Mouse (Mus musculus): ENCODE measurements around the gene Wrnip1. TPM values are rescaled to one million over a fixed set of nuclear protein-coding genes. Genes with fewer than 3 reads are reported as not detected.

Gene Wrnip1
- 14.5 and 15.6 TPM in 2 replicates for polyA plus RNA-seq (2015; fragmentation: Nextera tagmentation; extraction: Ambion mirVana)

DNA sequence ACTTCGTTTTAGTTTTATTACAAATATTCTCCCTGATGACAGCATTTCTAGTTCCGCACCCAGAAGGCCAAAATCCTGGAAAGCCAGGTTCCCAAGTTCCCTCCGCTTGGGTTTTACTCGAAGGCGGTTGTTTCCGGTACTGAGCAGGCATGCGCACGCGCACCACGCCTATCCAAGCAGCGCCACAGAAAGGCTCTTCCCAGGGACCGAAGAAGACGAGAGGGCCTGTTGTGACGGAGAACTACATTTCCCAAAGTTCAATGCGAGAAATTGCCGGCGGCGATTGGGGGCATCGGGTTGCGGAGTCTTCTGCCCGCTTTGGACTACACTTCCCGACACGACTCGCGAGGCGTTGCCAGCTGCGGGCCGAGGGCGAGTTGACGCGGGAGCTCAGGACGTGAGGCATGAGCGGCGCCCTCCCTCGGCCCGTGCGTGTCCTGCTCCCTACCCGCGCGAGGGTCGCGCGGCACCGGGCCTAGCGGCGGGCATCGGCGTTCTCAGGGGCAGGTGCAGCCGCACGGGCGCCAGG is at the start of gene Wrnip1:
Wrnip1 (plus strand) TSS at position 346 of the 529 bp plus-strand sequence.
- Histone ChIP-seq H3K4me2 (replicated peaks; ENCODE audit: low read depth) (peak within 1 kb of the TSS; percentile 76), H3K36me3 (ENCODE audit: control insufficient read depth, insufficient read depth) (peaks cover 6% of the 10 kb centered on the region), H3K27me3 (replicated peaks; ENCODE audit: control insufficient read depth, insufficient read depth, low read length) (no peaks in the 10 kb centered on the region), H3K9me3 (ENCODE audit: control insufficient read depth) (no peaks in the 10 kb centered on the region), H3K9ac (ENCODE audit: low read depth, low read length) (peak within 1 kb of the TSS; percentile 72), H3K4me1 (replicated peaks; ENCODE audit: control insufficient read depth, insufficient read depth, low read length) (no peaks in the 10 kb centered on the region), H3K27ac (ENCODE audit: low read depth, low read length) (peak within 1 kb of the TSS; percentile 74), H3K4me3 (ENCODE audit: low read depth, low read length) (peak within 1 kb of the TSS; percentile 75)
- ATAC-seq = peak; percentile 95
- TF ChIP-seq CTCF (IDR thresholded peaks at IDR 0.05; ENCODE audit: low read depth) = peak; percentile 74
- under 1% methylated on average over 51 of the region's 51 CpGs for WGBS

DNA sequence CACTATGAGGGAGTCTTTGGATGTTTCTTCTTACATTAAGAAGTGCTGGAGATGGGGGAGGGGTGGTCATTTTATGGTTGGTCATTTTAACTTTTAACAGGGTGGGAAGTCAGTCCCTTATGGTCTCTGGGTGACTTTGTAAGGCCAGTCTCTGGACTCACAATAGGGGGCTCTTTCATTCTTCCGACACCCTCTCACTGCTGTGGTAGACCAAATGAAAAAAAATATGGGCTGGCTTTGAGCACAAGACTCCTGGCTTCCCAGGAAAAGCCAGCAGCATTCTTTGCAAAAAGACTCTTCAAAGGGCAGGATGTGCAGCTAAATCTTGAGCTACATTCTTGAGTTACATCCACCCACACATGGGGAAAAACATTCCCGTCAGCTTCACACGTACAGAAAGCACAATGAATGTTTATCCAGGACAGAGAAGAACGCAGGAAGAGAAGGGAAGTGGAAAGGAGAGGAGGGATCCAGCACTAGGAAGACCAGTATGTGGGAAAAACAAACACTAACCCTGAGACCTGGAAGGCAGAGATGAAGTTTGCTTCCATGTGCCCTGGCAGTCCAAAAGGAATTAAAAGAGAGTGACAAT is 49.7 kb upstream of the Wrnip1 start:
- H3K4me3 ChIP-seq (ENCODE audit: low read depth, low read length) = no peak overlapping the region
- H3K27me3 ChIP-seq (replicated peaks; ENCODE audit: control insufficient read depth, insufficient read depth, low read length) = no peaks in the 10 kb centered on the region
- no peak overlapping the region for H3K9ac ChIP-seq (ENCODE audit: low read depth, low read length)
- H3K27ac ChIP-seq (ENCODE audit: low read depth, low read length) = no peak overlapping the region
- no peak overlapping the region for H3K4me2 ChIP-seq (replicated peaks; ENCODE audit: low read depth)
- ATAC-seq = no peak
- WGBS = 38% methylated on average over 4 of the region's 4 CpGs
- H3K9me3 ChIP-seq (ENCODE audit: control insufficient read depth) = no peaks in the 10 kb centered on the region
- no peaks in the 10 kb centered on the region for H3K36me3 ChIP-seq (ENCODE audit: control insufficient read depth, insufficient read depth)
- H3K4me1 ChIP-seq (replicated peaks; ENCODE audit: control insufficient read depth, insufficient read depth, low read length) = no peaks in the 10 kb centered on the region
- TF ChIP-seq CTCF (IDR thresholded peaks at IDR 0.05; ENCODE audit: low read depth) = no peak

DNA sequence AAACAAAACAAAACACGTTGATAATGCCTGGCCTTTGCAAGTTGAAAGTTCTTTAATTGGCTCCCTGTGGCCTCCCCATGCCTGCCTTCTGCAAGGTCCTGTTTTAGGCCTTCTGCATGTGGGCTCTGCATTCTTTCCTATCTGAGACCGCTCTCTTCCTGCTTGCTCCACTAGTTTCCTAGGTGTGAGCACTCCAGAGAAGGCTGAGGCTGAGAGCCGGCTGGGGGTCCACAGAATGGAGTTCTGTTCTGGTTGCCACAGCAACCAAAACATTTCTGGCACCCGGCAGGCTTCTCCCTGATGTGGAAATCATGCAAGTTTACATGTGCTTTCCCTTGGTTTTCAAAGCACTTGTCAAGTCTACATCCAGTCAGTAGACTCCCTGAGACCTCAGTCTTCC is 42.8 kb upstream of the Wrnip1 start:
- Histone ChIP-seq H3K9me3 (ENCODE audit: control insufficient read depth) (no peaks in the 10 kb centered on the region), H3K27me3 (replicated peaks; ENCODE audit: control insufficient read depth, insufficient read depth, low read length) (no peaks in the 10 kb centered on the region), H3K4me3 (ENCODE audit: low read depth, low read length) (no peak overlapping the region), H3K9ac (ENCODE audit: low read depth, low read length) (no peak overlapping the region), H3K27ac (ENCODE audit: low read depth, low read length) (no peak overlapping the region), H3K36me3 (ENCODE audit: control insufficient read depth, insufficient read depth) (no peaks in the 10 kb centered on the region), H3K4me1 (replicated peaks; ENCODE audit: control insufficient read depth, insufficient read depth, low read length) (no peaks in the 10 kb centered on the region), H3K4me2 (replicated peaks; ENCODE audit: low read depth) (no peak overlapping the region)
- WGBS = 41% methylated on average over 4 of the region's 4 CpGs
- no peak for TF ChIP-seq CTCF (IDR thresholded peaks at IDR 0.05; ENCODE audit: low read depth)
- no peak for ATAC-seq

DNA sequence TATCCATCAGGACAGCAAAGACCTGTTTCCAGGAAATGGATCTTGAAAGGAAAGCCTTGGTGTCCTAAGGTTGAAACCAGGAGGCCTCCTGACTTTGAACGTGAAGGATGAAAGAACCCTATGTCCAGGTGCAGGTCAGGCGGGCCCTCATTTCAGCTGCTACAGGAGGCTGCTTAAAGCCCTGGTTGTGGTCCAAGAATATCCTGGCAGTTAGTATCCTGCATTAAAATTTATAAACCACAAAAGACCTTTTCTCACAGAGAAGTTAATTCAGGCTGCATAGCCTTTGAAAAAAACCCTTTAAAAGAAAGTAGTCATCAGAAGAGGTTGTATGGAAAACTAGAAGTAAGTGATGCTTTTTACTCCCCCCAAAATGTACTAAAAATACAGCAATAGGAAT is 41.0 kb upstream of the Wrnip1 start:
- Histone ChIP-seq H3K36me3 (ENCODE audit: control insufficient read depth, insufficient read depth) (no peaks in the 10 kb centered on the region), H3K9me3 (ENCODE audit: control insufficient read depth) (no peaks in the 10 kb centered on the region), H3K4me3 (ENCODE audit: low read depth, low read length) (no peak overlapping the region), H3K4me1 (replicated peaks; ENCODE audit: control insufficient read depth, insufficient read depth, low read length) (no peaks in the 10 kb centered on the region), H3K27me3 (replicated peaks; ENCODE audit: control insufficient read depth, insufficient read depth, low read length) (no peaks in the 10 kb centered on the region), H3K4me2 (replicated peaks; ENCODE audit: low read depth) (no peak overlapping the region), H3K9ac (ENCODE audit: low read depth, low read length) (no peak overlapping the region), H3K27ac (ENCODE audit: low read depth, low read length) (no peak overlapping the region)
- no peak for ATAC-seq
- TF ChIP-seq CTCF (IDR thresholded peaks at IDR 0.05; ENCODE audit: low read depth) = no peak
- 80% methylated on average over 2 of the region's 2 CpGs for WGBS

DNA sequence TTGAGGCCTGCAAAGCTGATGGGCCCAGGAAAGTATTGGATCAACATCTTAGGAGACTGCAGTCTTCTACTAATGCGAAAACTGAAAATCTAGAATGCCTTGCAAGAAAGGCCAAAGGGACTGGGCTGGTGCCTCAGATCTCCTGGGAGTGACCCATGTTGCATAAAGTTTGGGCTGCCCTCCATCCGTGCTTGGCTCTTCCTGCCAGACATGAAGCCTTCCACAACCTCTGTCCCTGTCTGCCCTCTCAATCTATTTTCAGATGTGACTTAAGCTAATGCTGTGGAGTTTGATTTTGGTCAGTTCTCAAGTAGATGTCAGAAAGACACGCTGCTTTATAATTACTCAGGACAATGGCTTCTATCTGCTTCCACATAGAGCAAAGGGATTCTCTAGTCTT is 38.7 kb upstream of the Wrnip1 start:
- TF ChIP-seq CTCF (IDR thresholded peaks at IDR 0.05; ENCODE audit: low read depth) = no peak
- Histone ChIP-seq H3K4me1 (replicated peaks; ENCODE audit: control insufficient read depth, insufficient read depth, low read length) (no peaks in the 10 kb centered on the region), H3K9me3 (ENCODE audit: control insufficient read depth) (no peaks in the 10 kb centered on the region), H3K36me3 (ENCODE audit: control insufficient read depth, insufficient read depth) (no peaks in the 10 kb centered on the region), H3K27me3 (replicated peaks; ENCODE audit: control insufficient read depth, insufficient read depth, low read length) (no peaks in the 10 kb centered on the region), H3K4me2 (replicated peaks; ENCODE audit: low read depth) (no peak overlapping the region), H3K9ac (ENCODE audit: low read depth, low read length) (no peak overlapping the region), H3K27ac (ENCODE audit: low read depth, low read length) (no peak overlapping the region), H3K4me3 (ENCODE audit: low read depth, low read length) (no peak overlapping the region)
- ATAC-seq = no peak
- 90% methylated on average over 3 of the region's 3 CpGs for WGBS

DNA sequence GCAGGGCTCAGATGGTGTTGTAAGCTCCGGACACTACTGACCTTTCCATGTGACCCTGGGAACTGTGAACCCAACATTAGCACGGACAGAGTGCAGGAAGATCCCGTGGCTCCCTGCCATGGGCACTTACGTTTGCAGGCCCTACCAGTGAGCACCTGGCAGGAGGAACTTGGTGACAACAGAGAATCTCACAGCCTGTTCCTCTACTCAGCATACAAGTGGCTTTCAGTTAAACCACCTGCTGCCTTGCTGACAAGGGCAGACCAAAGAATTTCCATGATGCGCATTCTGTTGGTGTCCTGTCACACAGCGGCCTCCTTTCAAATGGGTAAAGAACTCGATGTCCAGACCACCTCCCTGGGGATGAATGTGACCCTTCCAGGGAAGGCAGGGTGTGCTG is 37.4 kb upstream of the Wrnip1 start:
- ATAC-seq = no peak
- Histone ChIP-seq H3K4me2 (replicated peaks; ENCODE audit: low read depth) (no peak overlapping the region), H3K27me3 (replicated peaks; ENCODE audit: control insufficient read depth, insufficient read depth, low read length) (no peaks in the 10 kb centered on the region), H3K27ac (ENCODE audit: low read depth, low read length) (no peak overlapping the region), H3K9ac (ENCODE audit: low read depth, low read length) (no peak overlapping the region), H3K4me1 (replicated peaks; ENCODE audit: control insufficient read depth, insufficient read depth, low read length) (no peaks in the 10 kb centered on the region), H3K4me3 (ENCODE audit: low read depth, low read length) (no peak overlapping the region), H3K9me3 (ENCODE audit: control insufficient read depth) (no peaks in the 10 kb centered on the region), H3K36me3 (ENCODE audit: control insufficient read depth, insufficient read depth) (no peaks in the 10 kb centered on the region)
- no peak for TF ChIP-seq CTCF (IDR thresholded peaks at IDR 0.05; ENCODE audit: low read depth)
- 52% methylated on average over 7 of the region's 7 CpGs for WGBS

All from intestine, postnatal 0 days (tissue).